Mouse (Mus musculus) olfactory bulb, adult 2 months (tissue): Measurements from ENCODE around the gene Cfap126. TPM values are rescaled to one million over a fixed set of nuclear protein-coding genes. Genes with fewer than 3 reads are reported as not detected.

Experiments
- H3K27ac ChIP-seq: fragments of 200-500 bp; 2 replicates; pipeline ENCODE4 v1.5.1; 2012; ENCODE audit warnings: low read depth, low read length; ENCODE audit not compliant: insufficient read depth
- H3K4me1 ChIP-seq: fragments of 200-500 bp; 2 replicates; pipeline ENCODE4 v1.6.1; 2012; ENCODE audit warnings: low read length; ENCODE audit not compliant: control insufficient read depth, insufficient read depth
- H3K4me3 ChIP-seq: fragments of 200-500 bp; 2 replicates; pipeline ENCODE4 v1.5.1; 2012; ENCODE audit warnings: mild to moderate bottlenecking, low read depth, low read length, moderate library complexity; ENCODE audit not compliant: insufficient read depth
- CTCF ChIP-seq: fragments of 200-500 bp; IDR thresholded peaks from 2 replicates; pipeline ENCODE4 v1.5.1; 2012; ENCODE audit warnings: low read depth, mild to moderate bottlenecking, low read length, moderate library complexity; ENCODE audit not compliant: insufficient read depth
- POLR2A ChIP-seq: fragments of 200-500 bp; IDR thresholded peaks from 2 replicates; pipeline ENCODE4 v1.6.1; 2012; ENCODE audit warnings: mild to moderate bottlenecking, low read depth, low read length, moderate library complexity; ENCODE audit not compliant: insufficient read depth
- WGBS: fragments of 180-500 bp; shearing (Covaris S2); methylation state at CpG from one replicate; pipeline ENCODE4 v1.1.7; 2018; 5-methylcytosine and 5-hydroxymethylcytosine counted together
- polyA plus RNA-seq: library from polyadenylated mRNA; stranded (reverse); fragments of >200 nt; gene quantifications from 2 replicates; pipeline ENCODE4 v1.2.4, GENCODE M21; 2012; ENCODE audit warnings: low replicate concordance; ENCODE audit not compliant: missing spikeins, insufficient read depth, insufficient read length

Gene Cfap126
- polyA plus RNA-seq, 1 experiment: not detected

DNA sequence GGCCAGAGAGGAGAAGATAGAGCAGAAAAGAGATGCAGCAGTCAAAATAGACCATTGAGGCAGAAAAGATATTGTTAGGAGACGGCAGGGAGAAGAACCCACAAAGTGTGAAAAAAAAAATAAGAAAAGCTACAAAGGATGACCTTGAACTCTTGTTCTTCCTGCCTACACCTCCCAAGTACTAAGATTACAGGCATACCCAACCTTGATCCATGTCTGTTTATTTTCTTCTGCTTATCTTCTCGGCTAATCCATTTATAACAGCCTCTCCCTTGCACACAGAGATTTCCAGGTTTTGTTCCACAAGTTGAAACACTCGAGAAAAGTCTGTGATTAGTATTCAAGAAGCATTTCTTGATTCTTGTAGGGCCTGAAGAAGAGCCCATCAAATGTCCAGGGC is 56.2 kb downstream of the Cfap126 start:
- TF ChIP-seq POLR2A: no peak
- no peak for TF ChIP-seq CTCF
- Histone ChIP-seq H3K27ac (no peak overlapping the region), H3K4me1 (peaks cover 18% of the 10 kb centered on the region), H3K4me3 (no peak overlapping the region)
- 66% methylated on average over 3 of the region's 3 CpGs for WGBS

DNA sequence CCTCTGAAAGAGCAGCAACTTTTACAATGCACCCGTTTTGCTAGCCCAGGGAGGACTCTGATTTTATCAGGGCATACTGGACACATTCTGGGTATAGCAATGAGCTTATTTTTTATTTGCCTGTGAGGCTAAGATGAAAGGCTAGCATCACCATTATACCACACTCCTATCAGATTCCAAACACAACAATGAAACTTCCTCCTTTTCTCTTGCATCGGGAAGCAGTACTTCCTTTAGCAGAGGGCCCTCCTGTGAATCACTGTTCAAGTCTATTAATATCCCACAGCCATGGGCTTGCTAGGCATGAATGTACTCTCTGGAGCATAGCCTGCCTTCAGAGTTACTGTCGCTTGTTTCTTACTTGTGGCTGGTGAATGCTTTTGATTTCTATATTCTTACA is 57.4 kb downstream of the Cfap126 start:
- Histone ChIP-seq H3K4me1 (peaks cover 18% of the 10 kb centered on the region), H3K4me3 (no peak overlapping the region), H3K27ac (peak overlapping the region; percentile 76; the same call in 1 of the 2 replicates)
- TF ChIP-seq CTCF (no peak), POLR2A (no peak)
- WGBS: 30% methylated on average over 3 of the region's 3 CpGs

DNA sequence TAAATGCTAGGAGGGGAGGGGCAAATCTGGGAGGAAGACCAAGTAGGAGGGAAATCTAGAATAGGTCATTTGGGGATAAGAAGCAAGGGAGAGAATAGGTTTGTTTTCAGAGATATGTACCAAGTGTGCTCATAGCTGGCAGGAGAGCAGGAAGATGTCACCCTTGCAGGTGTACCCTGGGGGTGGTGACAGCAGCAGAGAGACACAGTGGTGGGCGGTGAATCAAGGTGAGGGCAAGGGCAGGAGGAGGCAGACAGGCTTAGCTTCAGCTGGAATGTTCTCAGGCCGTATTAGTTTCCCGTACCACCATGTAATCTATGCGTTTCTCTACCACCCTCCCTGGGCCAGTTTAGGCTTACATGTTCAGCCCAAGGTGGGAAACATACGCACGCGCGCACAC is 59.1 kb downstream of the Cfap126 start:
- TF ChIP-seq CTCF: no peak
- no peak for TF ChIP-seq POLR2A

More for the DNA sequence above, 59.1 kb downstream of the Cfap126 start:
- H3K4me3 ChIP-seq: no peak overlapping the region
- H3K4me1 ChIP-seq: peaks cover 23% of the 10 kb centered on the region
- 83% methylated on average over 8 of the region's 8 CpGs for WGBS
- peak overlapping the region; percentile 83 for H3K27ac ChIP-seq

Other genes with a start within 250 kb of the Cfap126 start
- gene Atf6, start 246.1 kb upstream of the Cfap126 start, polyA plus RNA-seq: not detected in 2 replicates
- gene Gm26620, start 228.9 kb upstream of the Cfap126 start, polyA plus RNA-seq: not detected in 2 replicates
- gene Dusp12, start 228.4 kb upstream of the Cfap126 start, polyA plus RNA-seq: not detected in 2 replicates
- gene Fcrlb, start 201.0 kb upstream of the Cfap126 start, polyA plus RNA-seq: not detected in 2 replicates
- not detected in 2 replicates for gene Fcrla, start 186.3 kb upstream of the Cfap126 start, polyA plus RNA-seq
- gene Fcgr2b, start 137.4 kb upstream of the Cfap126 start, polyA plus RNA-seq: not detected in 2 replicates
- gene Fcgr4, start 95.0 kb upstream of the Cfap126 start, polyA plus RNA-seq: not detected in 2 replicates
- not detected in 2 replicates for gene Fcgr3, start 49.0 kb upstream of the Cfap126 start, polyA plus RNA-seq
- gene Sdhc, start 36.7 kb downstream of the Cfap126 start, polyA plus RNA-seq: not detected in 2 replicates
- gene Mpz, start 36.8 kb downstream of the Cfap126 start, polyA plus RNA-seq: not detected in 2 replicates
- 326 and 491 TPM in 2 replicates for gene Pcp4l1, start 82.3 kb downstream of the Cfap126 start, polyA plus RNA-seq
- not detected in 2 replicates for gene Nr1i3, start 100.1 kb downstream of the Cfap126 start, polyA plus RNA-seq
- not detected in 2 replicates for gene Tomm40l, start 108.6 kb downstream of the Cfap126 start, polyA plus RNA-seq
- not detected in 2 replicates for gene Apoa2, start 111.1 kb downstream of the Cfap126 start, polyA plus RNA-seq
- not detected in 2 replicates for gene Fcer1g, start 120.4 kb downstream of the Cfap126 start, polyA plus RNA-seq
- gene Adamts4, start 136.5 kb downstream of the Cfap126 start, polyA plus RNA-seq: not detected in 2 replicates
- gene Ndufs2, start 137.5 kb downstream of the Cfap126 start, polyA plus RNA-seq: 704 TPM in 1 of 2 replicates, not detected in the other
- gene B4galt3, start 156.4 kb downstream of the Cfap126 start, polyA plus RNA-seq: not detected in 2 replicates
- gene Ppox, start 167.3 kb downstream of the Cfap126 start, polyA plus RNA-seq: not detected in 2 replicates
- not detected in 2 replicates for gene Usp21, start 174.1 kb downstream of the Cfap126 start, polyA plus RNA-seq
- not detected in 2 replicates for gene Ufc1, start 181.1 kb downstream of the Cfap126 start, polyA plus RNA-seq
- not detected in 2 replicates for gene Dedd, start 215.2 kb downstream of the Cfap126 start, polyA plus RNA-seq
- not detected in 2 replicates for gene Nit1, start 231.7 kb downstream of the Cfap126 start, polyA plus RNA-seq
- gene Pfdn2, start 231.8 kb downstream of the Cfap126 start, polyA plus RNA-seq: not detected in 2 replicates
- not detected in 2 replicates for gene Klhdc9, start 246.9 kb downstream of the Cfap126 start, polyA plus RNA-seq